Mouse (Mus musculus) MEL (cell line): ENCODE data around the gene Gtf3c6. TPM values are rescaled to one million over a fixed set of nuclear protein-coding genes. Genes with fewer than 3 reads are reported as not detected.

ENCODE experiments used
- DNase-seq: peaks from one replicate; pipeline ENCODE4 v3.0.0; 2011; ENCODE audit warnings: low read depth, low spot score
- H3K27ac ChIP-seq: 2 replicates; pipeline ENCODE4 v1.5.1; 2012; ENCODE audit warnings: low read depth, mild to moderate bottlenecking, control low read depth, low read length, moderate library complexity; ENCODE audit not compliant: control insufficient read depth
- H3K27me3 ChIP-seq, 2 experiments: fragments of 150-350 bp in 1 of 2; sonication (generic) in 1 of 2; 2 replicates each; pipeline ENCODE4 v1.6.1; 2012; ENCODE audit warnings: low read length in 2 of 2, mild to moderate bottlenecking in 2 of 2, improper control_type of control experiment in 1 of 2, moderate library complexity in 1 of 2; ENCODE audit not compliant: insufficient read depth in 2 of 2, control insufficient read depth in 1 of 2
- H3K36me3 ChIP-seq, 2 experiments: 2 replicates each; pipeline ENCODE4 v1.6.1; 2012 to 2014; ENCODE audit warnings: low read length in 2 of 2, improper control_type of control experiment in 1 of 2, inconsistent platforms in 1 of 2, mild to moderate bottlenecking in 1 of 2; ENCODE audit not compliant: insufficient read depth in 2 of 2, control insufficient read depth in 1 of 2
- H3K4me1 ChIP-seq, 2 experiments: fragments of 150-350 bp in 1 of 2; sonication (generic) in 1 of 2; 2 replicates each; pipeline ENCODE4 v1.6.1; 2012; ENCODE audit warnings: low read length in 2 of 2, improper control_type of control experiment in 1 of 2, mild to moderate bottlenecking in 1 of 2; ENCODE audit not compliant: insufficient read depth in 2 of 2, control insufficient read depth in 1 of 2
- H3K4me3 ChIP-seq, 2 experiments: fragments of 150-350 bp in 1 of 2; sonication (generic) in 1 of 2; 2 replicates each; pipeline ENCODE4 v1.5.1; 2012; ENCODE audit warnings: low read depth in 2 of 2, low read length in 2 of 2, mild to moderate bottlenecking in 2 of 2, moderate library complexity in 2 of 2, control low read depth in 1 of 2, improper control_type of control experiment in 1 of 2; ENCODE audit not compliant: control insufficient read depth in 1 of 2, insufficient read depth in 1 of 2
- H3K79me2 ChIP-seq: 2 replicates; pipeline ENCODE4 v1.6.1; 2012; ENCODE audit warnings: mild to moderate bottlenecking, low read length, moderate library complexity; ENCODE audit not compliant: control insufficient read depth, poor library complexity, insufficient read depth
- H3K9ac ChIP-seq: 2 replicates; pipeline ENCODE4 v1.6.1; 2012; ENCODE audit warnings: low read depth, mild to moderate bottlenecking, control low read depth, low read length, moderate library complexity; ENCODE audit not compliant: control insufficient read depth, poor library complexity, severe bottlenecking
- H3K9me3 ChIP-seq: fragments of 150-350 bp; sonication (generic); replicated peaks from 2 replicates; pipeline ENCODE4 v1.6.1; 2012; ENCODE audit warnings: mild to moderate bottlenecking, low read length, improper control_type of control experiment, moderate library complexity; ENCODE audit not compliant: insufficient read depth
- CHD2 ChIP-seq: IDR thresholded peaks from 2 replicates; pipeline ENCODE4 v1.6.1; 2011; ENCODE audit warnings: low read length, improper control_type of control experiment
- CTCF ChIP-seq, 3 experiments: IDR thresholded peaks in 2 of 3; conservative IDR thresholded peaks in 1 of 3; 2 replicates each; pipeline ENCODE4 v1.5.1; 2011 to 2012; ENCODE audit warnings: low read length in 3 of 3, low read depth in 2 of 3, mild to moderate bottlenecking in 2 of 3, improper control_type of control experiment in 1 of 3, inconsistent platforms in 1 of 3, mixed read lengths in 1 of 3, moderate library complexity in 1 of 3; ENCODE audit not compliant: control insufficient read depth in 1 of 3, insufficient read depth in 1 of 3, poor library complexity in 1 of 3, severe bottlenecking in 1 of 3
- E2F4 ChIP-seq: IDR thresholded peaks from 2 replicates; pipeline ENCODE4 v1.6.1; 2011; ENCODE audit warnings: low read depth, low read length, improper control_type of control experiment, borderline replicate concordance
- ELF1 ChIP-seq: IDR thresholded peaks from 2 replicates; pipeline ENCODE4 v1.6.1; 2014; ENCODE audit warnings: low read depth, mild to moderate bottlenecking, inconsistent platforms, low read length, improper control_type of control experiment, moderate library complexity
- ETS1 ChIP-seq: IDR thresholded peaks from 2 replicates; pipeline ENCODE4 v1.6.1; 2012; ENCODE audit warnings: low read depth, mild to moderate bottlenecking, inconsistent platforms, low read length, improper control_type of control experiment, moderate library complexity
- GABPA ChIP-seq: IDR thresholded peaks from 2 replicates; pipeline ENCODE4 v1.6.1; 2012; ENCODE audit warnings: low read depth, mild to moderate bottlenecking, inconsistent platforms, low read length, improper control_type of control experiment, moderate library complexity
- GATA1 ChIP-seq: IDR thresholded peaks from 2 replicates; pipeline ENCODE4 v1.6.1; 2011; ENCODE audit warnings: low read depth, low read length, improper control_type of control experiment
- KAT2A ChIP-seq: conservative IDR thresholded peaks from 2 replicates; pipeline ENCODE4 v1.6.1; 2012; ENCODE audit warnings: low read depth, low read length, improper control_type of control experiment, inconsistent platforms
- MAFK ChIP-seq: IDR thresholded peaks from 2 replicates; pipeline ENCODE4 v1.6.1; 2011; ENCODE audit warnings: low read depth, mild to moderate bottlenecking, low read length, improper control_type of control experiment, borderline replicate concordance
- MAX ChIP-seq: IDR thresholded peaks from 2 replicates; pipeline ENCODE4 v1.6.1; 2011; ENCODE audit warnings: low read length, improper control_type of control experiment
- MEF2A ChIP-seq: IDR thresholded peaks from 2 replicates; pipeline ENCODE4 v1.6.1; 2014; ENCODE audit warnings: low read depth, mild to moderate bottlenecking, inconsistent platforms, low read length, improper control_type of control experiment; ENCODE audit not compliant: poor library complexity, insufficient replicate concordance, severe bottlenecking; ENCODE audit errors: extremely low read depth
- MXI1 ChIP-seq: IDR thresholded peaks from 2 replicates; pipeline ENCODE4 v1.6.1; 2011; ENCODE audit warnings: mild to moderate bottlenecking, low read depth, low read length, improper control_type of control experiment
- MYB ChIP-seq: IDR thresholded peaks from 2 replicates; pipeline ENCODE4 v1.6.1; 2011; ENCODE audit warnings: mild to moderate bottlenecking, low read depth, low read length, improper control_type of control experiment
- MYC ChIP-seq: IDR thresholded peaks from 2 replicates; pipeline ENCODE4 v1.6.1; 2011; ENCODE audit warnings: low read depth, mild to moderate bottlenecking, low read length, improper control_type of control experiment, moderate library complexity
- NELFE ChIP-seq: IDR thresholded peaks from 2 replicates; pipeline ENCODE4 v1.6.1; 2011; ENCODE audit warnings: low read depth, low read length, improper control_type of control experiment
- NRF1 ChIP-seq: IDR thresholded peaks from 2 replicates; pipeline ENCODE4 v1.6.1; 2014; ENCODE audit warnings: low read depth, mild to moderate bottlenecking, inconsistent platforms, low read length, improper control_type of control experiment, moderate library complexity; ENCODE audit not compliant: poor library complexity, insufficient read depth, severe bottlenecking
- POLR2A ChIP-seq, 2 experiments: IDR thresholded peaks; 2 replicates each; pipeline ENCODE4 v1.6.1; 2011 to 2012; ENCODE audit warnings: low read length in 2 of 2, mild to moderate bottlenecking in 2 of 2, control low read depth in 1 of 2, improper control_type of control experiment in 1 of 2, low read depth in 1 of 2, moderate library complexity in 1 of 2; ENCODE audit not compliant: control insufficient read depth in 1 of 2, insufficient read depth in 1 of 2, poor library complexity in 1 of 2
- POLR2AphosphoS5 ChIP-seq: IDR thresholded peaks from 2 replicates; pipeline ENCODE4 v1.6.1; 2012; ENCODE audit warnings: low read depth, borderline replicate concordance, mild to moderate bottlenecking, inconsistent platforms, low read length, moderate library complexity, mixed read lengths
- RAD21 ChIP-seq: IDR thresholded peaks from 2 replicates; pipeline ENCODE4 v1.6.1; 2011; ENCODE audit warnings: mild to moderate bottlenecking, low read depth, low read length, improper control_type of control experiment
- RCOR1 ChIP-seq: IDR thresholded peaks from 2 replicates; pipeline ENCODE4 v1.6.1; 2012; ENCODE audit warnings: low read depth, mild to moderate bottlenecking, inconsistent platforms, low read length, improper control_type of control experiment
- SIN3A ChIP-seq: IDR thresholded peaks from 2 replicates; pipeline ENCODE4 v1.6.1; 2012; ENCODE audit warnings: low read length, improper control_type of control experiment, inconsistent platforms
- SMC3 ChIP-seq: IDR thresholded peaks from 2 replicates; pipeline ENCODE4 v1.6.1; 2011; ENCODE audit warnings: low read depth, low read length, improper control_type of control experiment
- TAL1 ChIP-seq: IDR thresholded peaks from 2 replicates; pipeline ENCODE4 v1.6.1; 2012; ENCODE audit warnings: mild to moderate bottlenecking, inconsistent platforms, low read length, moderate library complexity, mixed read lengths
- TBP ChIP-seq: IDR thresholded peaks from 2 replicates; pipeline ENCODE4 v1.8.0; 2011; ENCODE audit warnings: low read depth, low read length, improper control_type of control experiment
- UBTF ChIP-seq: IDR thresholded peaks from 2 replicates; pipeline ENCODE4 v1.6.1; 2012; ENCODE audit warnings: low read depth, mild to moderate bottlenecking, inconsistent platforms, low read length, improper control_type of control experiment, moderate library complexity, borderline replicate concordance; ENCODE audit not compliant: insufficient read depth
- USF1 ChIP-seq: IDR thresholded peaks from 2 replicates; pipeline ENCODE4 v1.6.1; 2014; ENCODE audit warnings: low read depth, mild to moderate bottlenecking, inconsistent platforms, low read length, improper control_type of control experiment, moderate library complexity
- USF2 ChIP-seq, 2 experiments: IDR thresholded peaks; 2 replicates each; pipeline ENCODE4 v1.6.1; 2011 to 2012; ENCODE audit warnings: improper control_type of control experiment in 2 of 2, low read length in 2 of 2, borderline replicate concordance in 1 of 2, inconsistent platforms in 1 of 2, low read depth in 1 of 2, mild to moderate bottlenecking in 1 of 2; ENCODE audit not compliant: insufficient read depth in 1 of 2
- ZKSCAN1 ChIP-seq: IDR thresholded peaks from 2 replicates; pipeline ENCODE4 v1.6.1; 2012; ENCODE audit warnings: low read depth, mild to moderate bottlenecking, inconsistent platforms, low read length, improper control_type of control experiment, moderate library complexity
- ZMIZ1 ChIP-seq: IDR thresholded peaks from 2 replicates; pipeline ENCODE4 v1.6.1; 2012; ENCODE audit warnings: low read depth, mild to moderate bottlenecking, inconsistent platforms, low read length, improper control_type of control experiment, moderate library complexity
- ZNF384 ChIP-seq: IDR thresholded peaks from 2 replicates; pipeline ENCODE4 v1.6.1; 2012; ENCODE audit warnings: low read depth, mild to moderate bottlenecking, inconsistent platforms, low read length, improper control_type of control experiment
- polyA plus RNA-seq, 2 experiments: library from polyadenylated mRNA; stranded (reverse) in 1 of 2; unstranded in 1 of 2; fragments of >175 nt in 1 of 2; fragments of >200 nt in 1 of 2; gene quantifications; 2 replicates each; pipeline versions ENCODE4 v1.2.1 to v1.2.4; 2012; ENCODE audit warnings: low replicate concordance in 2 of 2, low read depth in 1 of 2; ENCODE audit not compliant: insufficient read length in 2 of 2, insufficient read depth in 1 of 2, missing spikeins in 1 of 2
- total RNA-seq: library from RNA; depleted of rRNA; stranded (reverse); fragments of 300-350 nt; gene quantifications from 2 replicates; pipeline ENCODE4 v1.2.3, GENCODE M21; 2012

Gtf3c6 gene
- total and polyA plus RNA-seq, 3 experiments: 42.0 to 56.6 TPM; not detected in 1

DNA sequence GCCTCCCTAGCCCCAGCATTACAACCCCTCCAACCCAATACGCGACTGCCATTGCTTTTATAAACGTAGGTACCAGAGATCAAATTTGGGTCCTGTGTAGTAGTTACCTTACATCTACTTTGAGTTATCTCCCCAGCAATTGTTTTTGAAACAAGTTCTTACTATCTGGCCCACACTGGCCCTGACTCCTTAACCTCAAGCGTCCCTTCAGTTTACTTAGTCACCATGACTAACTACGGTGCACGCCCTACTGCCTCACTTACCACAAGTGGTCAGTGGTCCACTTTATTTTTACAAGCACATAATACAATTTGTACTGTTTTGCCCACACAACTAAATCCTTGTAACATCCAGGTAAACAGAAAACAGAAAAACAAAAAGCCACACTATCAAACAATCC lies 34.7 kb upstream of the Gtf3c6 start:
- Histone ChIP-seq H3K27ac (no peak overlapping the region), H3K36me3 (peaks cover 19 to 28% of the 10 kb centered on the region in 2 experiments), H3K9ac (no peak overlapping the region), H3K4me1 (peaks cover 3 to 5% of the 10 kb centered on the region in 2 experiments; a peak in 2 of 4 replicates), H3K79me2 (peaks cover 53% of the 10 kb centered on the region)
- DNase-seq: no peak
- no peak for TF ChIP-seq MEF2A
- no peak for TF ChIP-seq E2F4
- TF ChIP-seq GABPA: no peak
- no peak for TF ChIP-seq MAX
- TF ChIP-seq ZMIZ1: no peak
- TF ChIP-seq MAFK: no peak
- TF ChIP-seq NELFE: no peak
- no peak for TF ChIP-seq ETS1
- no peak for TF ChIP-seq MXI1
- TF ChIP-seq TBP: no peak
- TF ChIP-seq SIN3A: no peak
- no peak for TF ChIP-seq MYC
- no peak for TF ChIP-seq ZNF384
- TF ChIP-seq CTCF (IDR thresholded peaks at IDR 0.05 in 2 of 3, conservative IDR thresholded peaks at IDR 0.05 in 1 of 3; ENCODE audit: control insufficient read depth in 1 of 3, insufficient read depth in 1 of 3, low read depth in 2 of 3, low read length in 3 of 3, poor library complexity in 1 of 3, severe bottlenecking in 1 of 3): no peak
- no peak for TF ChIP-seq GATA1
- no peak for TF ChIP-seq KAT2A
- TF ChIP-seq, all 39 proteins: peak for 0
- H3K4me3 ChIP-seq: no peak overlapping the region
- no peaks in the 10 kb centered on the region for H3K27me3 ChIP-seq
- no peaks in the 10 kb centered on the region for H3K9me3 ChIP-seq

DNA sequence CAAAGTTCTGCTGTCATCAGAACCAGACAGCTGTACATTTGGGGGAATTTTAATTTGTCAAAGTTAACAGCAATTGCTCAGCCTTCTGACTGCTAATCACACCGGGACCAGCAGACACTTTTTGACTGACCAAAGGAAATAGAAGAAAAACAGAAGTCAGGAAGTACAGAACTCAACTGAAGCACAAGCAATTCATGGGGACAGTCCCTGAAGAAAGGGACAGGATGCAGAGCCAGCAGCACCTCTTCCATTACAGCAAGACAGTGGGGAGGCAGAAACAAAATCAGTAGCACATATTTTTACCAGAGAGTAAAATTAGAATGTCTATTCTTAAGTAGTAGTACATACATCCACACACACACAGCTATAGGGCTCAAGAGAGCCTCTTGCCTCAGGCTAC lies 28.9 kb upstream of the Gtf3c6 start:
- no peaks in the 10 kb centered on the region for H3K9me3 ChIP-seq
- peaks cover 2% of the 10 kb centered on the region; the same call in 1 of the 2 replicates for H3K79me2 ChIP-seq
- no peak for DNase-seq
- no peaks in the 10 kb centered on the region for H3K27me3 ChIP-seq
- TF ChIP-seq NRF1 (no peak), E2F4 (no peak), UBTF (no peak), ZKSCAN1 (no peak), MYB (no peak), MXI1 (no peak), RCOR1 (no peak), USF2 (IDR thresholded peaks at IDR 0.05; ENCODE audit: borderline replicate concordance in 1 of 2, insufficient read depth in 1 of 2, low read depth in 1 of 2, low read length in 2 of 2) (no peak), SMC3 (no peak), POLR2A (IDR thresholded peaks at IDR 0.05; ENCODE audit: control insufficient read depth in 1 of 2, insufficient read depth in 1 of 2, low read depth in 1 of 2, low read length in 2 of 2, poor library complexity in 1 of 2) (no peak; a peak in 1 of 4 replicates), MYC (no peak), ELF1 (no peak), POLR2AphosphoS5 (no peak), CHD2 (no peak), TAL1 (no peak), MAFK (no peak), USF1 (no peak), RAD21 (no peak), NELFE (no peak)
- H3K4me3 ChIP-seq: no peak overlapping the region
- H3K36me3 ChIP-seq: peaks cover 2 to 7% of the 10 kb centered on the region in 2 experiments; a peak in 3 of 4 replicates
- no peak overlapping the region for H3K27ac ChIP-seq
- no peaks in the 10 kb centered on the region for H3K4me1 ChIP-seq
- H3K9ac ChIP-seq: no peak overlapping the region
